Mouse (Mus musculus) lung, postnatal 0 days (tissue): Measurements from ENCODE around the gene A930018P22Rik.

ENCODE experiments used
- CTCF ChIP-seq: IDR thresholded peaks from 2 replicates; pipeline ENCODE4 v1.5.1; 2016; ENCODE audit warnings: antibody characterized with exemption, mild to moderate bottlenecking
- EP300 ChIP-seq: IDR thresholded peaks from 2 replicates; pipeline ENCODE4 v1.6.1; 2016; ENCODE audit warnings: antibody characterized with exemption, mild to moderate bottlenecking, control low read depth

DNA sequence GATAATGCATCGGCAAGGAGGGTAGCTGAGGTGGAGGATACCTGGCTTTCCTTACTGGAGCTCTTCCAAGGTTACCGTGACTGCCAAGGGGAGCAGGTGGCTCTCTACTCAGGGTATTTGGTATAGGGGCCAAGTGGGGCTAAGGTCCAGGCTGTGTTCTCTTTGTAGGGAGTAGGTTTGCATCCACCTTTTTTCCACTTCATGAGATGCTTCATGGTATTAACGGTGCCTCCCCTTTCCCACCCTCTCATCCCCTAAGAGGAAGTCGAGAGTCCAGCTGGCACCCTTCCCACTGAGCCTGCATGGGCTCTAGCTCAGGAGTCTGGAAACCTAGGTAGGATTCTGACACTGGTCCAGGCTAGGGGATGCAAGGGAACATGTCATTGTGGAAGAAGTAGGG, 30.8 kb downstream of the A930018P22Rik start:
- no peak for TF ChIP-seq CTCF
- no peak for TF ChIP-seq EP300
